Mouse (Mus musculus): ENCODE results near the gene Lgals4. TPM values are rescaled to one million over a fixed set of nuclear protein-coding genes. Genes with fewer than 3 reads are reported as not detected.

Lgals4 gene
- polyA plus RNA-seq, 1 experiment from 2014 or later: 4.8 TPM

- Histone ChIP-seq H3K4me2 (ENCODE audit: low read length) (no peak overlapping the region), H3K36me3 (ENCODE audit: control insufficient read depth, insufficient read depth, low read length) (peaks cover 78% of the 10 kb centered on the region), H3K27me3 (ENCODE audit: control insufficient read depth, insufficient read depth, low read length) (no peaks in the 10 kb centered on the region), H3K9ac (ENCODE audit: low read length) (no peak overlapping the region), H3K9me3 (ENCODE audit: control insufficient read depth, low read length) (no peaks in the 10 kb centered on the region), H3K27ac (replicated peaks in 1 of 2; ENCODE audit: control insufficient read depth in 1 of 2, insufficient read depth in 1 of 2, low read depth in 2 of 2, low read length in 2 of 2) (no peak overlapping the region), H3K4me1 (ENCODE audit: control insufficient read depth in 2 of 2, insufficient read depth in 2 of 2, low read length in 2 of 2) (peaks cover 17 to 67% of the 10 kb centered on the region in 2 experiments), H3K4me3 (ENCODE audit: control insufficient read depth in 1 of 2, insufficient read depth in 1 of 2, low read depth in 1 of 2, low read length in 2 of 2) (no peak overlapping the region)
- 54% methylated on average over 5 of the region's 5 CpGs for WGBS
- no peak for ATAC-seq (ENCODE audit: insufficient number of reproducible peaks, insufficient read depth, low FRiP score, low read depth)
Observed at GRCm38 (mm10) chr7:28814306-28815034, 19.2 kb upstream of the Lgals4 start.

- no peak for ATAC-seq (ENCODE audit: insufficient number of reproducible peaks, insufficient read depth, low FRiP score, low read depth)
- WGBS: 87% methylated on average over 9 of the region's 9 CpGs
- Histone ChIP-seq H3K27me3 (ENCODE audit: control insufficient read depth, insufficient read depth, low read length) (no peaks in the 10 kb centered on the region), H3K9ac (ENCODE audit: low read length) (no peak overlapping the region), H3K4me1 (ENCODE audit: control insufficient read depth in 2 of 2, insufficient read depth in 2 of 2, low read length in 2 of 2) (peaks cover 22 to 75% of the 10 kb centered on the region in 2 experiments), H3K27ac (replicated peaks in 1 of 2; ENCODE audit: control insufficient read depth in 1 of 2, insufficient read depth in 1 of 2, low read depth in 2 of 2, low read length in 2 of 2) (no peak overlapping the region), H3K4me2 (ENCODE audit: low read length) (no peak overlapping the region), H3K36me3 (ENCODE audit: control insufficient read depth, insufficient read depth, low read length) (peaks cover 85% of the 10 kb centered on the region), H3K4me3 (ENCODE audit: control insufficient read depth in 1 of 2, insufficient read depth in 1 of 2, low read depth in 1 of 2, low read length in 2 of 2) (no peak overlapping the region), H3K9me3 (ENCODE audit: control insufficient read depth, low read length) (no peaks in the 10 kb centered on the region)
Observed at GRCm38 (mm10) chr7:28815230-28815629, 18.4 kb upstream of the Lgals4 start.

- 79% methylated on average over 9 of the region's 9 CpGs for WGBS
- Histone ChIP-seq H3K9me3 (ENCODE audit: control insufficient read depth, low read length) (no peaks in the 10 kb centered on the region), H3K9ac (ENCODE audit: low read length) (peak overlapping the region; percentile 16; the same call in 1 of the 2 replicates), H3K4me3 (ENCODE audit: control insufficient read depth in 1 of 2, insufficient read depth in 1 of 2, low read depth in 1 of 2, low read length in 2 of 2) (no peak overlapping the region), H3K4me2 (ENCODE audit: low read length) (no peak overlapping the region), H3K36me3 (ENCODE audit: control insufficient read depth, insufficient read depth, low read length) (peaks cover 95% of the 10 kb centered on the region), H3K27me3 (ENCODE audit: control insufficient read depth, insufficient read depth, low read length) (no peaks in the 10 kb centered on the region), H3K27ac (replicated peaks in 1 of 2; ENCODE audit: control insufficient read depth in 1 of 2, insufficient read depth in 1 of 2, low read depth in 2 of 2, low read length in 2 of 2) (no peak overlapping the region), H3K4me1 (ENCODE audit: control insufficient read depth in 2 of 2, insufficient read depth in 2 of 2, low read length in 2 of 2) (peaks cover 22 to 85% of the 10 kb centered on the region in 2 experiments)
- no peak for ATAC-seq (ENCODE audit: insufficient number of reproducible peaks, insufficient read depth, low FRiP score, low read depth)
Observed at GRCm38 (mm10) chr7:28816201-28816600, 17.5 kb upstream of the Lgals4 start.

- H3K4me2 ChIP-seq (ENCODE audit: low read length): no peak overlapping the region
- H3K27ac ChIP-seq (replicated peaks in 1 of 2; ENCODE audit: control insufficient read depth in 1 of 2, insufficient read depth in 1 of 2, low read depth in 2 of 2, low read length in 2 of 2): no peak overlapping the region
- peak overlapping the region; percentile 9; the same call in 1 of the 2 replicates for H3K9ac ChIP-seq (ENCODE audit: low read length)
- ATAC-seq (ENCODE audit: insufficient number of reproducible peaks, insufficient read depth, low FRiP score, low read depth): no peak
- H3K36me3 ChIP-seq (ENCODE audit: control insufficient read depth, insufficient read depth, low read length): peaks cover 100% of the 10 kb centered on the region
- H3K4me1 ChIP-seq (ENCODE audit: control insufficient read depth in 2 of 2, insufficient read depth in 2 of 2, low read length in 2 of 2): peaks cover 22 to 91% of the 10 kb centered on the region in 2 experiments
- H3K4me3 ChIP-seq (ENCODE audit: control insufficient read depth in 1 of 2, insufficient read depth in 1 of 2, low read depth in 1 of 2, low read length in 2 of 2): no peak overlapping the region
- no peaks in the 10 kb centered on the region for H3K9me3 ChIP-seq (ENCODE audit: control insufficient read depth, low read length)
- WGBS: 91% methylated on average over 10 of the region's 10 CpGs
- H3K27me3 ChIP-seq (ENCODE audit: control insufficient read depth, insufficient read depth, low read length): no peaks in the 10 kb centered on the region
Observed at GRCm38 (mm10) chr7:28816920-28817319, 16.7 kb upstream of the Lgals4 start.

GRCm38 (mm10) chr7:28817524-28817923, 16.1 kb upstream of the Lgals4 start:
- Histone ChIP-seq H3K9ac (ENCODE audit: low read length) (peak overlapping the region; percentile 9), H3K9me3 (ENCODE audit: control insufficient read depth, low read length) (no peaks in the 10 kb centered on the region), H3K27me3 (ENCODE audit: control insufficient read depth, insufficient read depth, low read length) (no peaks in the 10 kb centered on the region), H3K36me3 (ENCODE audit: control insufficient read depth, insufficient read depth, low read length) (peaks cover 100% of the 10 kb centered on the region), H3K4me1 (ENCODE audit: control insufficient read depth in 2 of 2, insufficient read depth in 2 of 2, low read length in 2 of 2) (peaks cover 17 to 85% of the 10 kb centered on the region in 2 experiments), H3K4me2 (ENCODE audit: low read length) (no peak overlapping the region), H3K4me3 (ENCODE audit: control insufficient read depth in 1 of 2, insufficient read depth in 1 of 2, low read depth in 1 of 2, low read length in 2 of 2) (no peak overlapping the region), H3K27ac (replicated peaks in 1 of 2; ENCODE audit: control insufficient read depth in 1 of 2, insufficient read depth in 1 of 2, low read depth in 2 of 2, low read length in 2 of 2) (no peak overlapping the region)
- no peak for ATAC-seq (ENCODE audit: insufficient number of reproducible peaks, insufficient read depth, low FRiP score, low read depth)
- WGBS: 49% methylated on average over 6 of the region's 6 CpGs

- Histone ChIP-seq H3K4me2 (ENCODE audit: low read length) (no peak overlapping the region), H3K9me3 (ENCODE audit: control insufficient read depth, low read length) (no peaks in the 10 kb centered on the region), H3K4me3 (ENCODE audit: control insufficient read depth in 1 of 2, insufficient read depth in 1 of 2, low read depth in 1 of 2, low read length in 2 of 2) (no peak overlapping the region), H3K36me3 (ENCODE audit: control insufficient read depth, insufficient read depth, low read length) (peaks cover 100% of the 10 kb centered on the region), H3K9ac (ENCODE audit: low read length) (peak overlapping the region; percentile 9; the same call in 1 of the 2 replicates), H3K4me1 (ENCODE audit: control insufficient read depth in 2 of 2, insufficient read depth in 2 of 2, low read length in 2 of 2) (peaks cover 16 to 80% of the 10 kb centered on the region in 2 experiments; a peak in 3 of 4 replicates), H3K27ac (replicated peaks in 1 of 2; ENCODE audit: control insufficient read depth in 1 of 2, insufficient read depth in 1 of 2, low read depth in 2 of 2, low read length in 2 of 2) (no peak overlapping the region), H3K27me3 (ENCODE audit: control insufficient read depth, insufficient read depth, low read length) (no peaks in the 10 kb centered on the region)
- ATAC-seq (ENCODE audit: insufficient number of reproducible peaks, insufficient read depth, low FRiP score, low read depth): no peak
- WGBS: 82% methylated on average over 4 of the region's 4 CpGs
Observed at GRCm38 (mm10) chr7:28817957-28818356, 15.7 kb upstream of the Lgals4 start.

GRCm38 (mm10) chr7:28818436-28818835, 15.2 kb upstream of the Lgals4 start:
- no peak overlapping the region for H3K27ac ChIP-seq (replicated peaks in 1 of 2; ENCODE audit: control insufficient read depth in 1 of 2, insufficient read depth in 1 of 2, low read depth in 2 of 2, low read length in 2 of 2)
- no peak overlapping the region for H3K4me2 ChIP-seq (ENCODE audit: low read length)
- WGBS: 82% methylated on average over 18 of the region's 18 CpGs
- H3K27me3 ChIP-seq (ENCODE audit: control insufficient read depth, insufficient read depth, low read length): no peaks in the 10 kb centered on the region
- H3K9ac ChIP-seq (ENCODE audit: low read length): no peak overlapping the region
- peaks cover 98% of the 10 kb centered on the region for H3K36me3 ChIP-seq (ENCODE audit: control insufficient read depth, insufficient read depth, low read length)
- H3K4me3 ChIP-seq (ENCODE audit: control insufficient read depth in 1 of 2, insufficient read depth in 1 of 2, low read depth in 1 of 2, low read length in 2 of 2): no peak overlapping the region
- ATAC-seq (ENCODE audit: insufficient number of reproducible peaks, insufficient read depth, low FRiP score, low read depth): no peak
- H3K4me1 ChIP-seq (ENCODE audit: control insufficient read depth in 2 of 2, insufficient read depth in 2 of 2, low read length in 2 of 2): peaks cover 13 to 75% of the 10 kb centered on the region in 2 experiments; a peak in 3 of 4 replicates
- H3K9me3 ChIP-seq (ENCODE audit: control insufficient read depth, low read length): no peaks in the 10 kb centered on the region

Measured in heart, embryonic 14.5 days (tissue).